ENCODE assay signal across 10 mouse cellular contexts in genomic region chr8:70495001-70495770, GRCm38 (mm10). TPM values are rescaled to one million over a fixed set of nuclear protein-coding genes. Genes with fewer than 3 reads are reported as not detected.
A peak's percentile ranks its signal among the peaks of the same experiment; 100 is the strongest.
DNase-seq lines count a peak whose midpoint lies in the region; ATAC-seq and TF ChIP-seq lines count a peak whose summit lies in the region.
"Had no signal": no experiment of that assay in that cellular context is flagged by ENCODE, and none has a peak within 500 bp of the region (broad histone marks: within the 10 kb centered on the region; RNA-seq: fewer than 3 reads in every experiment).

No protein-coding gene starts in this region.

- H3K27ac ChIP-seq in heart, embryonic 12.5 days (ENCODE audit: poor library complexity, severe bottlenecking) = no peak overlapping the region
- no peak overlapping the region for H3K27ac ChIP-seq in forebrain, embryonic 11.5 days (ENCODE audit: low read depth, low read length)
- H3K27ac ChIP-seq in limb, embryonic 12.5 days = peak overlapping the region; percentile 83
- H3K27ac ChIP-seq: macrophage had no signal

- peaks cover 100% of the 10 kb centered on the region for H3K27me3 ChIP-seq in heart, embryonic 12.5 days (replicated peaks)
- H3K27me3 ChIP-seq in C2C12 (ENCODE audit: control insufficient read depth, insufficient read depth, insufficient read length) = no peaks in the 10 kb centered on the region
- H3K27me3 ChIP-seq in forebrain, embryonic 11.5 days (ENCODE audit: control insufficient read depth, insufficient read depth, low read length) = peaks cover 96% of the 10 kb centered on the region
- peaks cover 94% of the 10 kb centered on the region for H3K27me3 ChIP-seq in limb, embryonic 12.5 days

- no peaks in the 10 kb centered on the region for H3K36me3 ChIP-seq in heart, embryonic 12.5 days
- H3K36me3 ChIP-seq in C2C12 (ENCODE audit: control insufficient read depth, insufficient read depth) = peaks cover 3% of the 10 kb centered on the region
- no peaks in the 10 kb centered on the region for H3K36me3 ChIP-seq in forebrain, embryonic 11.5 days (ENCODE audit: control insufficient read depth, insufficient read depth, low read length)
- H3K36me3 ChIP-seq in limb, embryonic 12.5 days = no peaks in the 10 kb centered on the region

- H3ac ChIP-seq in C2C12 (ENCODE audit: control insufficient read depth, insufficient read length, low read depth) = no peak overlapping the region

- H3K4me1 ChIP-seq in heart, embryonic 12.5 days (replicated peaks) = peaks cover 39% of the 10 kb centered on the region
- peaks cover 10% of the 10 kb centered on the region for H3K4me1 ChIP-seq in forebrain, embryonic 11.5 days (replicated peaks; ENCODE audit: control insufficient read depth, insufficient read depth, low read length)
- peaks cover 72% of the 10 kb centered on the region for H3K4me1 ChIP-seq in limb, embryonic 12.5 days (replicated peaks)

- H3K9me3 ChIP-seq in heart, embryonic 12.5 days (replicated peaks) = no peaks in the 10 kb centered on the region
- H3K9me3 ChIP-seq in forebrain, embryonic 11.5 days (ENCODE audit: control insufficient read depth, low read length) = no peaks in the 10 kb centered on the region
- no peaks in the 10 kb centered on the region for H3K9me3 ChIP-seq in limb, embryonic 12.5 days

- TF ChIP-seq CTCF in C2C12 (IDR thresholded peaks at IDR 0.05; ENCODE audit: control insufficient read depth, insufficient read depth, insufficient read length) = no peak

- H3K79me2 ChIP-seq in C2C12 (ENCODE audit: control insufficient read depth, insufficient read depth) = peaks cover 53% of the 10 kb centered on the region

- 2% methylated on average over 14 of the region's 21 CpGs for WGBS in heart, embryonic 12.5 days
- WGBS in forebrain, embryonic 11.5 days = 2% methylated on average over 21 of the region's 21 CpGs
- WGBS in limb, embryonic 12.5 days = under 1% methylated on average over 21 of the region's 21 CpGs

- H3K4me3 ChIP-seq in heart, embryonic 12.5 days = peak overlapping the region; percentile 1; the same call in 1 of the 2 replicates
- peak overlapping the region; percentile 51 for H3K4me3 ChIP-seq in C2C12 (ENCODE audit: insufficient read depth, poor library complexity, severe bottlenecking)
- H3K4me3 ChIP-seq in forebrain, embryonic 11.5 days (ENCODE audit: low read depth, low read length) = no peak overlapping the region; the same call in 1 of the 2 replicates
- peak overlapping the region; percentile 65 for H3K4me3 ChIP-seq in limb, embryonic 12.5 days (replicated peaks)

- H3K79me3 ChIP-seq in C2C12 (ENCODE audit: low read depth) = peaks cover 23% of the 10 kb centered on the region

- no peak overlapping the region for H3K4me2 ChIP-seq in heart, embryonic 12.5 days
- H3K4me2 ChIP-seq in forebrain, embryonic 11.5 days (ENCODE audit: low read depth, low read length, severe bottlenecking) = no peak overlapping the region
- H3K4me2 ChIP-seq in limb, embryonic 12.5 days = peak overlapping the region; percentile 93

- no peak for ATAC-seq in heart, embryonic 12.5 days (ENCODE audit: insufficient number of reproducible peaks, low FRiP score)
- ATAC-seq in forebrain, embryonic 11.5 days (replicated peaks; ENCODE audit: low FRiP score) = no peak
- ATAC-seq in limb, embryonic 12.5 days (ENCODE audit: insufficient number of reproducible peaks, insufficient read depth, low FRiP score, low TSS enrichment, low read depth) = 0 out of 2 replicates have a peak, but pooled peaks have one; percentile 8

- no peak overlapping the region for H3K9ac ChIP-seq in heart, embryonic 12.5 days
- H3K9ac ChIP-seq in forebrain, embryonic 11.5 days (ENCODE audit: low read length) = no peak overlapping the region
- H3K9ac ChIP-seq in limb, embryonic 12.5 days (replicated peaks) = peak overlapping the region; percentile 78

- intact Hi-C loops in heart, postnatal 36 days (cut with DNase I) = no loop called here

- DNase-seq in heart, postnatal 36 days = no peak
- DNase-seq in forebrain, embryonic 11.5 days (ENCODE audit: low spot score) = peak; percentile 65
- no peak for DNase-seq in adrenal gland, adult 2 months
- no peak for DNase-seq in adrenal gland, adult 8-10 months
- DNase-seq in adrenal gland, adult (ENCODE audit: inconsistent age in 2 of 2, low spot score in 1 of 2) = no peak
- DNase-seq: cerebellum, adult 18-20 months had no signal

TF ChIP-seq in C2C12, 6 proteins besides CTCF, POLR2A, EP300 and RAD21:
- TF ChIP-seq USF1 (IDR thresholded peaks at IDR 0.05; ENCODE audit: low read depth) = no peak
- no peak for TF ChIP-seq MYOD1 (IDR thresholded peaks at IDR 0.05; ENCODE audit: control insufficient read depth, insufficient read length, low read depth)
- no peak for TF ChIP-seq CEBPB (IDR thresholded peaks at IDR 0.05; ENCODE audit: low read depth)
- TF ChIP-seq FOSL1 (IDR thresholded peaks at IDR 0.05; ENCODE audit: insufficient read depth, low read length, poor library complexity, severe bottlenecking) = no peak
- no peak for TF ChIP-seq MAX (IDR thresholded peaks at IDR 0.05)
- no peak for TF ChIP-seq MYOG (IDR thresholded peaks at IDR 0.05; ENCODE audit: control insufficient read depth, extremely low read depth, insufficient read length)

RNA-seq across cellular contexts. Expression of gene Crlf1, which starts 2.2 kb away (rescaled TPM):
- 1.00 and 1.8 TPM in 2 replicates for polyA plus RNA-seq in heart, embryonic 12.5 days (2016; fragmentation: Nextera tagmentation; extraction: Ambion mirVana)
- total RNA-seq in heart, postnatal 36 days (2021) = under 1 TPM; 0.39 to 0.62 TPM
- polyA plus RNA-seq in C2C12 (2012; fragmentation: generic; extraction: Trizol) = 294 TPM
- 4.9 and 10.9 TPM in 2 replicates for polyA plus RNA-seq in forebrain, embryonic 11.5 days (2014; fragmentation: Nextera tagmentation; extraction: Ambion mirVana)
- 82.4 and 105 TPM in 2 replicates for polyA plus RNA-seq in limb, embryonic 12.5 days (2016; fragmentation: Nextera tagmentation; extraction: Ambion mirVana)
- 1 to 10 TPM in 1 of 2 experiments, under 1 TPM in 1; 0.58 to 1.4 TPM for total RNA-seq in adrenal gland, adult 2 months (2021)
- polyA plus RNA-seq in adrenal gland, adult 2 months (2012; rRNA removed) = 0.58 and 1.2 TPM in 2 replicates
- total RNA-seq in adrenal gland, adult 8-10 months (2022) = 1 to 10 TPM in 1 of 4 experiments, under 1 TPM in 2, not detected in 1; 0.51 to 1.5 (median 0.59) TPM
- polyA plus RNA-seq: macrophage had no signal

RNA-seq across cellular contexts. Expression of gene Tmem59l, which starts 8.0 kb away (rescaled TPM):
- polyA plus RNA-seq in heart, embryonic 12.5 days (2016; fragmentation: Nextera tagmentation; extraction: Ambion mirVana) = 0.22 and 0.33 TPM in 2 replicates
- total RNA-seq in heart, postnatal 36 days (2021) = not detected
- 0.36 TPM for polyA plus RNA-seq in C2C12 (2012; fragmentation: generic; extraction: Trizol)
- polyA plus RNA-seq in forebrain, embryonic 11.5 days (2014; fragmentation: Nextera tagmentation; extraction: Ambion mirVana) = 10.4 and 10.6 TPM in 2 replicates
- 17.5 and 22.1 TPM in 2 replicates for polyA plus RNA-seq in limb, embryonic 12.5 days (2016; fragmentation: Nextera tagmentation; extraction: Ambion mirVana)
- 10 to 100 TPM; 16.8 to 24.3 TPM for total RNA-seq in adrenal gland, adult 2 months (2021)
- polyA plus RNA-seq in adrenal gland, adult 2 months (2012; rRNA removed) = 42.9 and 55.8 TPM in 2 replicates
- total RNA-seq in adrenal gland, adult 8-10 months (2022) = 10 to 100 TPM; 27.2 to 44.6 (median 31.0) TPM
- polyA plus RNA-seq: macrophage had no signal

RNA-seq across cellular contexts. Expression of gene Rex1bd, which starts 11.4 kb away (rescaled TPM):
- 115 TPM in 2 replicates for polyA plus RNA-seq in heart, embryonic 12.5 days (2016; fragmentation: Nextera tagmentation; extraction: Ambion mirVana)
- total RNA-seq in heart, postnatal 36 days (2021) = 100 to 1,000 TPM; 109 to 113 TPM
- polyA plus RNA-seq in C2C12 (2012; fragmentation: generic; extraction: Trizol) = 199 TPM
- polyA plus RNA-seq in forebrain, embryonic 11.5 days (2014; fragmentation: Nextera tagmentation; extraction: Ambion mirVana) = 113 and 123 TPM in 2 replicates
- 142 and 151 TPM in 2 replicates for polyA plus RNA-seq in limb, embryonic 12.5 days (2016; fragmentation: Nextera tagmentation; extraction: Ambion mirVana)
- 100 to 1,000 TPM; 148 to 164 TPM for total RNA-seq in adrenal gland, adult 2 months (2021)
- polyA plus RNA-seq in adrenal gland, adult 2 months (2012; rRNA removed) = 327 and 373 TPM in 2 replicates
- 100 to 1,000 TPM; 126 to 165 (median 148) TPM for total RNA-seq in adrenal gland, adult 8-10 months (2022)

RNA-seq across cellular contexts. Expression of gene Uba52, which starts 15.4 kb away (rescaled TPM):
- polyA plus RNA-seq in heart, embryonic 12.5 days (2016; fragmentation: Nextera tagmentation; extraction: Ambion mirVana) = 779 and 792 TPM in 2 replicates
- total RNA-seq in heart, postnatal 36 days (2021) = 1,000 to 10,000 TPM; 1,469 to 1,509 TPM
- 1,556 TPM for polyA plus RNA-seq in C2C12 (2012; fragmentation: generic; extraction: Trizol)
- polyA plus RNA-seq in forebrain, embryonic 11.5 days (2014; fragmentation: Nextera tagmentation; extraction: Ambion mirVana) = 715 TPM in 2 replicates
- polyA plus RNA-seq in limb, embryonic 12.5 days (2016; fragmentation: Nextera tagmentation; extraction: Ambion mirVana) = 882 and 891 TPM in 2 replicates
- total RNA-seq in adrenal gland, adult 2 months (2021) = 1,000 to 10,000 TPM; 1,627 to 1,685 TPM
- 619 and 1,322 TPM in 2 replicates for polyA plus RNA-seq in adrenal gland, adult 2 months (2012; rRNA removed)
- 1,000 to 10,000 TPM; 1,217 to 1,378 (median 1,304) TPM for total RNA-seq in adrenal gland, adult 8-10 months (2022)

RNA-seq across cellular contexts. Expression of gene Klhl26, which starts 18.4 kb away (rescaled TPM):
- polyA plus RNA-seq in heart, embryonic 12.5 days (2016; fragmentation: Nextera tagmentation; extraction: Ambion mirVana) = 12.6 and 14.0 TPM in 2 replicates
- total RNA-seq in heart, postnatal 36 days (2021) = 1 to 10 TPM; 8.1 to 9.4 TPM
- 34.4 TPM for polyA plus RNA-seq in C2C12 (2012; fragmentation: generic; extraction: Trizol)
- polyA plus RNA-seq in forebrain, embryonic 11.5 days (2014; fragmentation: Nextera tagmentation; extraction: Ambion mirVana) = 17.5 and 19.5 TPM in 2 replicates
- 26.8 and 27.3 TPM in 2 replicates for polyA plus RNA-seq in limb, embryonic 12.5 days (2016; fragmentation: Nextera tagmentation; extraction: Ambion mirVana)
- total RNA-seq in adrenal gland, adult 2 months (2021) = 10 to 100 TPM; 21.7 to 25.8 TPM
- 119 and 121 TPM in 2 replicates for polyA plus RNA-seq in adrenal gland, adult 2 months (2012; rRNA removed)
- 10 to 100 TPM; 27.3 to 35.8 (median 30.6) TPM for total RNA-seq in adrenal gland, adult 8-10 months (2022)
